Mouse (Mus musculus) lung, postnatal 0 days (tissue): ENCODE data around the gene Arhgap18. TPM values are rescaled to one million over a fixed set of nuclear protein-coding genes. Genes with fewer than 3 reads are reported as not detected.

ENCODE experiments used
- ATAC-seq: fragments of 200-750 bp; cut with Nextera tagmentation; 2 replicates; pipeline ENCODE4 v1.8.0; 2017; ENCODE audit warnings: moderate library complexity
- DNase-seq: peaks from one replicate; pipeline ENCODE4 v3.0.0-alpha.2; 2016; ENCODE audit warnings: low spot score
- H3K27ac ChIP-seq: fragments of 300-500 bp; sonication (generic); 2 replicates; pipeline ENCODE4 v1.5.1; 2014; ENCODE audit warnings: antibody characterized with exemption, mild to moderate bottlenecking, low read length, mixed read lengths
- H3K27me3 ChIP-seq: fragments of 300-500 bp; sonication (generic); replicated peaks from 2 replicates; pipeline ENCODE4 v1.6.1; 2014; ENCODE audit warnings: low read length, mixed read lengths; ENCODE audit not compliant: insufficient read depth
- H3K36me3 ChIP-seq: fragments of 300-500 bp; sonication (generic); 2 replicates; pipeline ENCODE4 v1.6.1; 2014; ENCODE audit warnings: low read length, mixed read lengths; ENCODE audit not compliant: insufficient read depth
- H3K4me1 ChIP-seq: fragments of 300-500 bp; sonication (generic); 2 replicates; pipeline ENCODE4 v1.6.1; 2014; ENCODE audit warnings: antibody characterized with exemption, low read depth, low read length, mixed read lengths; ENCODE audit not compliant: insufficient read depth
- H3K4me2 ChIP-seq: fragments of 300-500 bp; sonication (generic); replicated peaks from 2 replicates; pipeline ENCODE4 v1.6.1; 2014; ENCODE audit warnings: low read depth, mild to moderate bottlenecking, low read length, moderate library complexity, mixed read lengths
- H3K4me3 ChIP-seq: fragments of 300-500 bp; sonication (generic); 2 replicates; pipeline ENCODE4 v1.5.1; 2014; ENCODE audit warnings: low read depth, low read length
- H3K9ac ChIP-seq: fragments of 300-500 bp; sonication (generic); replicated peaks from 2 replicates; pipeline ENCODE4 v1.6.1; 2014; ENCODE audit warnings: low read depth, mild to moderate bottlenecking
- H3K9me3 ChIP-seq: fragments of 300-500 bp; sonication (generic); 2 replicates; pipeline ENCODE4 v1.6.1; 2016; ENCODE audit warnings: low read length, mixed read lengths
- CTCF ChIP-seq: IDR thresholded peaks from 2 replicates; pipeline ENCODE4 v1.5.1; 2016; ENCODE audit warnings: antibody characterized with exemption, mild to moderate bottlenecking
- EP300 ChIP-seq: IDR thresholded peaks from 2 replicates; pipeline ENCODE4 v1.6.1; 2016; ENCODE audit warnings: antibody characterized with exemption, mild to moderate bottlenecking, control low read depth
- WGBS: fragments of 180-500 bp; shearing (Covaris S2); extraction: QIAGEN DNeasy Blood & Tissue Kit; methylation state at CpG from one replicate; pipeline ENCODE4 v1.1.7; 2014; 5-methylcytosine and 5-hydroxymethylcytosine counted together
- polyA plus RNA-seq: library from polyadenylated mRNA; unstranded; fragments of >200 nt; fragmentation: Nextera tagmentation; extraction: Ambion mirVana; gene quantifications from 2 replicates; pipeline ENCODE4 v1.2.1, GENCODE M21; 2015

The Arhgap18 gene
- polyA plus RNA-seq, 1 experiment from 2014 or later: 28.6 TPM

DNA sequence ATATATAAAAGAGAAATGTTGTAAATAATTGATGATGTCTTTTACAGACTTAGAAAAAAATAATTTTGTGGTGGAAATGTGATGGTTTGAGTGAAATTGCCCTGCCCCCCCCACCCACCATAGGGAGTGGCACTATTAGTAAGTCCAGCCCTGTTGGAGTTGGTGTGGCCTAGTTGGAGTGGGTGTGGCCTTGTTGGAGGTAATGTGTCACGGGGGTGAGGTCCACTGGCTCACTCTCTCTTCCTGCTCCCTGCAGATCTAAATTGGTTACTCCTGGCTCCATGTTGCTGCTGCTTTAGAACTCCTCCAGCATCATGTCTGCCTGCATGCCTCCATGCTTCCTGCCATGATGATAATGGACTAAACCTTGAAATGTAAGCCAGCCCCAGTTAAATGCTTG lies 186.3 kb downstream of the Arhgap18 start:
- no peak overlapping the region for H3K4me3 ChIP-seq
- TF ChIP-seq EP300: no peak
- no peak for TF ChIP-seq CTCF
- no peaks in the 10 kb centered on the region for H3K4me1 ChIP-seq
- DNase-seq (no peak), ATAC-seq (no peak)
- WGBS: 57% methylated on average over 1 of the region's 1 CpGs
- H3K36me3 ChIP-seq: no peaks in the 10 kb centered on the region
- H3K27me3 ChIP-seq: no peaks in the 10 kb centered on the region
- no peak overlapping the region for H3K27ac ChIP-seq
- H3K9me3 ChIP-seq: no peaks in the 10 kb centered on the region
- no peak overlapping the region for H3K9ac ChIP-seq
- H3K4me2 ChIP-seq: no peak overlapping the region

DNA sequence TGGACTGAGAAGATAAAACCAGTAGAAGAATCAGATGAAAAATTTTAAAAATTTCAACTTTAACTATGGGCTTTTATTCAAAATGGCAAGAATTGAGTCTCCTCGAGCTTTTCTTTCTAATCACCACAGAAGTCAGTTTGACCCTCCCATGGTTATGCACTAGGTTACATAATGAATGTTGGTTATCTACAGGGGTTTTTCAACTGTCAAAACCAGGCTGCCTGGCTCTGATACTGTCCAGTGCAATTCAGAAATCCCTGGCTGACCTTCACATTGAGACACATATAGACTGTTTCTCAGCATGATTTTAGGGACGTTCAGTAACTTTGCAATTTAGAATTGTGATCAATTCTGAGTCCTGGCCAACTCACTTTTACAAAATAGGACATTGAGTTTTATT lies 195.1 kb downstream of the Arhgap18 start:
- TF ChIP-seq EP300 (no peak), CTCF (no peak)
- DNase-seq: no peak
- Histone ChIP-seq H3K27me3 (no peaks in the 10 kb centered on the region), H3K4me3 (no peak overlapping the region), H3K4me1 (no peaks in the 10 kb centered on the region), H3K4me2 (no peak overlapping the region), H3K9ac (no peak overlapping the region), H3K9me3 (no peaks in the 10 kb centered on the region), H3K27ac (no peak overlapping the region), H3K36me3 (no peaks in the 10 kb centered on the region)
- 72% methylated on average over 2 of the region's 2 CpGs for WGBS
- no peak for ATAC-seq

DNA sequence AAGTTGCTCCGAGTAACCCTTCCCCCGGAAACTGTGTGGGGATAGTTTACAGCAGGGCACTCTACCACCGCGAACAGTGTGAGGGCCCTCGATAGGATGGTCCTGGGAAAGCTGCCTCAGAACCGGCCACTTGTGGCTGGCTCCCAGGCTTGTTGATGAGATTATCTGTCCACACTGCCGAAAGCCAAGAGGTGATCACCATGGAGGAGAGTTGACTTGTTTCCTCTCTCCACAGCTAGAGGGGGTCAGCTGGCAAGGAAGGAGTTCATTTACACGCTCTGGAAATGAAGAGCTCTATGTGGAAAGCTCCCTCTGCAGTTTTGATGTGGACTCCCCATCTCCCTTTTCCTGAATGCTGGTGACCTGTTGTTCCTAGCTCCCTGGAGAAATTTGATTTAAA lies 196.4 kb downstream of the Arhgap18 start:
- no peak for DNase-seq
- Histone ChIP-seq H3K9me3 (no peaks in the 10 kb centered on the region), H3K4me1 (no peaks in the 10 kb centered on the region), H3K27ac (no peak overlapping the region), H3K4me3 (no peak overlapping the region), H3K36me3 (no peaks in the 10 kb centered on the region), H3K4me2 (no peak overlapping the region), H3K27me3 (no peaks in the 10 kb centered on the region), H3K9ac (no peak overlapping the region)
- WGBS: 59% methylated on average over 8 of the region's 8 CpGs
- TF ChIP-seq EP300: no peak
- no peak for TF ChIP-seq CTCF
- no peak for ATAC-seq

DNA sequence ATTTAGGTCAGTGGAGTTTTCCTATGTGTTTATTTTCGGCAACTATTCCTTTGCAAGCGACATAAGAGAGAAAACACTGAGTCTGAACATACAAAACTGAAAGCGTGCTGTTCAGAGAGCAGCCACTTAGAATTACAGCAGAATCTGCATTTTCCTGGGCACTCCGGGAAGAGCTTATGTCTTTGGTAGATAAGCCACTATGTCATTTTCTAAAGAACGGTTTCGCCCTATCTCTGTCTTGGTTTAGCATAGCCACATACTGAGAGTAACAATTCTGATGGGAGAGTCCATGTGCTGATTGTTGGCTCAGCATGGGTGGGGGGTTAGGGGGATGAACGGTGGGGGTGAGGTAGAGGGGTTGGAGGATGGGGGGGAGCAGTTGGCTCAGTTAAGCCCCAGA lies 197.2 kb downstream of the Arhgap18 start:
- H3K4me1 ChIP-seq: no peaks in the 10 kb centered on the region
- 74% methylated on average over 7 of the region's 7 CpGs for WGBS
- ATAC-seq (no peak), DNase-seq (no peak)
- no peaks in the 10 kb centered on the region for H3K27me3 ChIP-seq
- TF ChIP-seq EP300 (no peak), CTCF (no peak)
- H3K36me3 ChIP-seq: no peaks in the 10 kb centered on the region
- H3K27ac ChIP-seq: no peak overlapping the region
- no peaks in the 10 kb centered on the region for H3K9me3 ChIP-seq
- no peak overlapping the region for H3K4me2 ChIP-seq
- no peak overlapping the region for H3K4me3 ChIP-seq
- no peak overlapping the region for H3K9ac ChIP-seq

DNA sequence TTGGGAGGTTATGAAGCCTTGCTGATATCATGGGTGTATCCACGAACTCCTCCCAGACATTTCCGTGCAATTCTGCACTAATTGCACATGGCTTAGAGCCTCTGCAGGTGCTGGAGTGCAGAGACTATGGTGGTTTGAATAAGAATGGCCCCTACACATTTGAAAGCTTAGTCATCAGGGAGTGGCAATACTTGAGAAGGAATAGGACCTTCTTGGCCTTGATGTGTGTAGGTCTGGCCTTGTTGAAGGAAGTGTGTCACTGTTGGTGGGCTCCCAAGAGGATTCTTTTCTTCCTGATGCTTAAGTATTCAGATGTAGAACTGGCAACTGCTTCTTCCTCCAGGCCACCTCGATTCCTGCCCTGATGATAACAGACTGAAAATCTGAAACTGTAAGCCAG lies 205.3 kb downstream of the Arhgap18 start:
- no peaks in the 10 kb centered on the region for H3K36me3 ChIP-seq
- H3K9ac ChIP-seq: no peak overlapping the region
- TF ChIP-seq EP300: no peak

More for the DNA sequence above, 205.3 kb downstream of the Arhgap18 start:
- Histone ChIP-seq H3K27me3 (no peaks in the 10 kb centered on the region), H3K27ac (no peak overlapping the region), H3K9me3 (no peaks in the 10 kb centered on the region), H3K4me1 (no peaks in the 10 kb centered on the region), H3K4me2 (no peak overlapping the region), H3K4me3 (no peak overlapping the region)
- WGBS: 71% methylated on average over 3 of the region's 3 CpGs
- ATAC-seq (no peak), DNase-seq (no peak)
